Mouse (Mus musculus) limb, embryonic 12.5 days (tissue): ENCODE measurements around the gene Calm3. TPM values are rescaled to one million over a fixed set of nuclear protein-coding genes. Genes with fewer than 3 reads are reported as not detected.
A peak's percentile ranks its signal among the peaks of the same experiment; 100 is the strongest.

Experiments
- ATAC-seq: fragments of 200-750 bp; cut with Nextera tagmentation; 2 replicates; pipeline ENCODE4 v1.8.0; 2017; ENCODE audit warnings: low read depth, moderate TSS enrichment; ENCODE audit not compliant: insufficient number of reproducible peaks, insufficient read depth, low FRiP score, low TSS enrichment
- H3K27ac ChIP-seq: fragments of 300-500 bp; sonication (generic); 2 replicates; pipeline ENCODE4 v1.5.1; 2016; ENCODE audit warnings: mild to moderate bottlenecking, moderate library complexity
- H3K27me3 ChIP-seq: fragments of 300-500 bp; sonication (generic); 2 replicates; pipeline ENCODE4 v1.6.1; 2016; ENCODE audit warnings: mild to moderate bottlenecking, moderate library complexity
- H3K36me3 ChIP-seq: fragments of 300-500 bp; sonication (generic); 2 replicates; pipeline ENCODE4 v1.6.1; 2016; ENCODE audit warnings: mild to moderate bottlenecking, moderate library complexity
- H3K4me1 ChIP-seq: fragments of 300-500 bp; sonication (generic); replicated peaks from 2 replicates; pipeline ENCODE4 v1.6.1; 2016
- H3K4me2 ChIP-seq: fragments of 300-500 bp; sonication (generic); 2 replicates; pipeline ENCODE4 v1.6.1; 2016; ENCODE audit warnings: mild to moderate bottlenecking, moderate library complexity
- H3K4me3 ChIP-seq: fragments of 300-500 bp; sonication (generic); replicated peaks from 2 replicates; pipeline ENCODE4 v1.5.1; 2016; ENCODE audit warnings: mild to moderate bottlenecking
- H3K9ac ChIP-seq: fragments of 300-500 bp; sonication (generic); replicated peaks from 2 replicates; pipeline ENCODE4 v1.6.1; 2016; ENCODE audit warnings: mild to moderate bottlenecking, moderate library complexity
- H3K9me3 ChIP-seq: fragments of 300-500 bp; sonication (generic); 2 replicates; pipeline ENCODE4 v1.6.1; 2016; ENCODE audit warnings: mild to moderate bottlenecking, moderate library complexity
- WGBS: fragments of 180-500 bp; shearing (Covaris S2); methylation state at CpG from one replicate; pipeline ENCODE4 v1.1.7; 2016; 5-methylcytosine and 5-hydroxymethylcytosine counted together
- polyA plus RNA-seq: library from polyadenylated mRNA; unstranded; fragments of >200 nt; fragmentation: Nextera tagmentation; extraction: Ambion mirVana; gene quantifications from 2 replicates; pipeline ENCODE4 v1.2.1, GENCODE M21; 2016

The Calm3 gene
- polyA plus RNA-seq, 1 experiment from 2014 or later: 123 TPM

DNA sequence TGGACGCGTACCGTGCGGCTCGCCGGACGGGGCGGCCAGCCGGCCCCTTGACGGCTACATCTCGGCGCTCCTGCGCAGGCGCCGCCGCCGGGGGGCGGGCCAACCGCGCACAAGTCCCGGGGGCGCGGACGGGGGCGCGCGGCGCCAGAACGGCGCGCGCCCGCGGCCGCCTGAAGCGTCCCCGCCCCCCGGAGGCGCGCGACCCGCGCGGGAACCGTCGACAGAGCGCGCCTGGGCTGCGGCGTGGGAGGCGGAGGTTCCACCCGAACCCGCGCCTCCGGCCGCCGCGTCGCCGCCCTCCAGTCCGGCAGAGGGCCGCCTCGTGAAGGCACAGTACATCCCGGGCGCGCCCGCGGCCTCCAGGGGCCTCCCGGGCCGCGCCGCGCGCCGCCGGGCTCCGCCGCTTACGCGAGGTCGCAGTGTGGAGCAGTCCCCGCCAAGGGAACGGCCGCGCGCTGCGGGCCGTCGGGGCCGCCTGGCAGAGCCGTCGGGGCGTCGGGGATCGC lies 38.6 kb downstream of the Calm3 start:
- H3K9me3 ChIP-seq: peaks cover 26% of the 10 kb centered on the region
- peak overlapping the region; percentile 29 for H3K4me3 ChIP-seq
- peaks cover 87% of the 10 kb centered on the region for H3K36me3 ChIP-seq
- no peak overlapping the region for H3K9ac ChIP-seq
- no peak for ATAC-seq
- 22% methylated on average over 76 of the region's 95 CpGs for WGBS
- peak overlapping the region; percentile 36 for H3K4me2 ChIP-seq
- H3K27ac ChIP-seq: peak overlapping the region; percentile 41; the same call in 1 of the 2 replicates
- peaks cover 15% of the 10 kb centered on the region for H3K4me1 ChIP-seq
- peaks cover 17% of the 10 kb centered on the region; the same call in 1 of the 2 replicates for H3K27me3 ChIP-seq

GRCm38 (mm10) chr7:16884334-16884733 lies 39.6 kb downstream of the Calm3 start:
- H3K4me3 ChIP-seq: no peak overlapping the region
- peaks cover 26% of the 10 kb centered on the region for H3K9me3 ChIP-seq
- no peak for ATAC-seq
- 52% methylated on average over 4 of the region's 4 CpGs for WGBS
- peaks cover 88% of the 10 kb centered on the region for H3K36me3 ChIP-seq
- no peak overlapping the region for H3K4me2 ChIP-seq
- H3K9ac ChIP-seq: no peak overlapping the region
- H3K4me1 ChIP-seq: peaks cover 16% of the 10 kb centered on the region
- no peak overlapping the region for H3K27ac ChIP-seq
- H3K27me3 ChIP-seq: peaks cover 17% of the 10 kb centered on the region; the same call in 1 of the 2 replicates

DNA sequence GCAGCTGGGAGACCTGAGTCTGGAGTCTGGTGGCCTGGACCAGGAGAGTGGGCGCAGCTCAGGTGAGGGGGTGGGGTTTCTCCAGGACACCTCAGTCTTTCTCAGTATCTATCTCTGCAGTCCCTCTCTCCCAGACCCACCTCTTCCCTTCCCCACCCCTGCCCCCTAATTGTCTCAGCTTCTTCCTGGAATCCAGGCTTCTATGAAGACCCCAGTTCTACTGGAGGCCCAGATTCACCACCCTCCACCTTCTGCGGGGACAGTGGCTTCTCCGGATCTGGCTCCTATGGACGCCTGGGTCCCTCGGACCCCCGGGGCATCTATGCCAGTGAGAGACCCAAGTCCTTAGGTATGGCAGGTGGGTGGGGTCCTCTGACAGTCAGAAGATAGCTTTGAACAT lies 40.8 kb downstream of the Calm3 start:
- WGBS: 88% methylated on average over 6 of the region's 6 CpGs
- no peak overlapping the region for H3K9ac ChIP-seq

DNA sequence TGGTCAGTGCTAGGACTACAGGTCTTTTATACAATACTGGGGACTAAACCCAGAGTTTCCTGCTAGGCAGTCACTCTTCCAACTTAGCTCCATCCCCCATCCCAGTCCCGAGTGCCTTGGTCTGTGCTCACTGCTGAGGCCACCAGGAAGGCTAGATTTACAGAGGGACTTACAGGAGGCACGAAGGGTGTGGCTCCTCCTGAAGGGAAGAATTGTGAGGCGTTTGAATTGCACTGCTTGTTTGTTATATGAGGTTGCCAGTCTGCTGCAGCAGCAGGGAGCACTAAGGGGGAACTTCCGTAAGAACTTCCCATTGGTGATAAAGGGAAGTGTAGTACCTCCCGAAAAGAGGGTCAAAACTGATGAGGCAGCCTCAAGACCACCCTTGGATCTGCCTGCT lies 43.3 kb downstream of the Calm3 start:
- H3K9me3 ChIP-seq: peaks cover 17% of the 10 kb centered on the region
- ATAC-seq: no peak
- H3K4me3 ChIP-seq: 0 out of 2 replicates have a peak overlapping the region, but pooled peaks have one; percentile 9
- peak overlapping the region; percentile 95 for H3K27ac ChIP-seq
- 13% methylated on average over 5 of the region's 5 CpGs for WGBS
- peak overlapping the region; percentile 23; the same call in 1 of the 2 replicates for H3K9ac ChIP-seq
- peaks cover 66% of the 10 kb centered on the region for H3K36me3 ChIP-seq
- peaks cover 28% of the 10 kb centered on the region for H3K4me1 ChIP-seq
- H3K4me2 ChIP-seq: peak overlapping the region; percentile 39
- 0 out of 2 replicates have a peak, but pooled peaks cover 11% of the 10 kb centered on the region for H3K27me3 ChIP-seq

More for the DNA sequence above, 40.8 kb downstream of the Calm3 start:
- no peak overlapping the region for H3K4me3 ChIP-seq
- H3K4me1 ChIP-seq: peaks cover 22% of the 10 kb centered on the region
- no peak for ATAC-seq
- peaks cover 26% of the 10 kb centered on the region for H3K9me3 ChIP-seq
- H3K27ac ChIP-seq: no peak overlapping the region
- H3K36me3 ChIP-seq: peaks cover 88% of the 10 kb centered on the region
- peaks cover 17% of the 10 kb centered on the region; the same call in 1 of the 2 replicates for H3K27me3 ChIP-seq
- no peak overlapping the region for H3K4me2 ChIP-seq

GRCm38 (mm10) chr7:16879796-16880547 lies 43.9 kb downstream of the Calm3 start:
- Histone ChIP-seq H3K27me3 (0 out of 2 replicates have a peak, but pooled peaks cover 7% of the 10 kb centered on the region), H3K27ac (peak overlapping the region; percentile 95), H3K4me3 (0 out of 2 replicates have a peak overlapping the region, but pooled peaks have one; percentile 9), H3K9me3 (peaks cover 11% of the 10 kb centered on the region), H3K4me1 (peaks cover 28% of the 10 kb centered on the region), H3K36me3 (peaks cover 60% of the 10 kb centered on the region), H3K9ac (0 out of 2 replicates have a peak overlapping the region, but pooled peaks have one; percentile 18), H3K4me2 (peak overlapping the region; percentile 39)
- 17% methylated on average over 9 of the region's 9 CpGs for WGBS
- 0 out of 2 replicates have a peak, but pooled peaks have one; percentile 8 for ATAC-seq

DNA sequence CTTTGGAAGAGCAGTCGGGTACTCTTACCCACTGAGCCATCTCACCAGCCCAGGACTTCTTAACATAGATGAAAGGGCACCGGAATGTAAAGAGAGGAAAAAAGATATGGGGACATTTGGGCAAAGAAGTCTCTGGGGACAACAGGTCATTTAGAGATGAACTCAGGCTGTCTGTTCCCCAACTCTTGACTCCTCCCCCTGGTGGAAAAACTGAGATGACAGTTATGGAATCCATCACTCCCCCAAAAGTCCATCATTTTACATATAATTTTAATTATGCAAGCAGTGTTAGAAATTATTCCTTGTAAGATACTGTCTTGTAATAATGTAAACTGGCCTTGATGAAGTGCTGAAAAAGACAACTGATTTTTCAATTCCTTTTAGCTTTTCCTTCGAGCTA lies 46.2 kb downstream of the Calm3 start:
- Histone ChIP-seq H3K36me3 (peaks cover 37% of the 10 kb centered on the region), H3K9ac (no peak overlapping the region), H3K4me3 (no peak overlapping the region), H3K27me3 (no peaks in the 10 kb centered on the region), H3K4me2 (peak overlapping the region; percentile 83; the same call in 1 of the 2 replicates), H3K27ac (no peak overlapping the region), H3K9me3 (0 out of 2 replicates have a peak, but pooled peaks cover 5% of the 10 kb centered on the region), H3K4me1 (peaks cover 28% of the 10 kb centered on the region)
- 78% methylated on average over 3 of the region's 3 CpGs for WGBS
- ATAC-seq: no peak

GRCm38 (mm10) chr7:16876608-16877007 lies 47.3 kb downstream of the Calm3 start:
- Histone ChIP-seq H3K9ac (peak overlapping the region; percentile 92), H3K9me3 (no peaks in the 10 kb centered on the region), H3K36me3 (peaks cover 31% of the 10 kb centered on the region), H3K4me1 (peaks cover 28% of the 10 kb centered on the region), H3K27ac (peak overlapping the region; percentile 96), H3K27me3 (no peaks in the 10 kb centered on the region), H3K4me2 (peak overlapping the region; percentile 83), H3K4me3 (peak overlapping the region; percentile 88)
- 1% methylated on average over 13 of the region's 13 CpGs for WGBS
- ATAC-seq: peak; percentile 61

GRCm38 (mm10) chr7:16876006-16876405 lies 47.9 kb downstream of the Calm3 start:
- WGBS: 5% methylated on average over 11 of the region's 11 CpGs
- H3K9ac ChIP-seq: peak overlapping the region; percentile 92
- H3K4me2 ChIP-seq: peak overlapping the region; percentile 83
- ATAC-seq: no peak
- peak overlapping the region; percentile 88 for H3K4me3 ChIP-seq
- H3K27ac ChIP-seq: peak overlapping the region; percentile 96
- H3K27me3 ChIP-seq: no peaks in the 10 kb centered on the region
- peaks cover 31% of the 10 kb centered on the region for H3K36me3 ChIP-seq
- peaks cover 28% of the 10 kb centered on the region for H3K4me1 ChIP-seq
- no peaks in the 10 kb centered on the region for H3K9me3 ChIP-seq

- Histone ChIP-seq H3K9ac (peak overlapping the region; percentile 92), H3K9me3 (no peaks in the 10 kb centered on the region), H3K36me3 (peaks cover 32% of the 10 kb centered on the region), H3K4me2 (peak overlapping the region; percentile 83), H3K27me3 (no peaks in the 10 kb centered on the region), H3K4me1 (peaks cover 27% of the 10 kb centered on the region), H3K27ac (peak overlapping the region; percentile 96), H3K4me3 (peak overlapping the region; percentile 88)
- 0% methylated on average over 32 of the region's 42 CpGs for whole genome bisulfite sequencing
- no peak for ATAC-seq
Observed at GRCm38 (mm10) chr7:16875326-16875725, 48.6 kb downstream of the Calm3 start.

GRCm38 (mm10) chr7:16875310-16875325 lies 48.8 kb downstream of the Calm3 start, which contains the start of gene Dact3:
Gene Dact3, plus strand, starts transcription at chr7:16875317.
- Histone ChIP-seq H3K4me2 (peak within 1 kb of the TSS; percentile 83), H3K9me3 (no peaks in the 10 kb centered on the region), H3K27me3 (no peaks in the 10 kb centered on the region), H3K36me3 (peaks cover 32% of the 10 kb centered on the region), H3K27ac (peak within 1 kb of the TSS; percentile 96), H3K9ac (peak within 1 kb of the TSS; percentile 92), H3K4me1 (peaks cover 26% of the 10 kb centered on the region), H3K4me3 (peak within 1 kb of the TSS; percentile 88)
- 0% methylated on average over 1 of the region's 1 CpGs for WGBS
- ATAC-seq: no peak

DNA sequence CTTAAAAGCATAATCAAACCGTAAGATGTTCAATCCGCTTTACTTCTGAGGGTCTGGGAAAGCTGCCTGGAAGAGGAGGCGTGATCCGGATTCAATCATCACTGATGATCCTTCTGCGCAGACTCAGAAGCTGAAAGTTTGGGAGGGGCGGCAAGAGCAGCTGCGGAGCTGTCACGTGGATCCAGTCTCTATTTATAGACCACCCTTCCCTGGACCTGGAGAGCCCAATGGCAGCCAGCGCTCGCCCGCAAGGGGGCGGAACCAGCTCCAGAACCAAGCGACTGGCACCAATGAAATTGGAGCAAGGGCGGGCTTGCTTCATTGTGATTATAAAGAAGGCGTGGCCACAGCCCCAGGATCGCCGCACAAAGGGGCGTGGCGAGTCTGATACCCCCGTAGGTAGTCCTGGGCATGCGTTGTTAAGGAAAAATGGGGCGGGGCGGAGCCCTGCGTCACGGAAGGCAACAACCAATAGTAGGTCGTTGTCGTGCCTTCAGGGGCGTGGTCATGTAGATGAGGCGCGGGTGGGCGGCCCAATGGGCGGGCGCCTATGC lies 49.1 kb downstream of the Calm3 start:
- peak; percentile 92 for ATAC-seq
- H3K4me1 ChIP-seq: peaks cover 26% of the 10 kb centered on the region
- peak overlapping the region; percentile 96 for H3K27ac ChIP-seq
- peak overlapping the region; percentile 83 for H3K4me2 ChIP-seq
- under 1% methylated on average over 33 of the region's 33 CpGs for WGBS
- no peaks in the 10 kb centered on the region for H3K9me3 ChIP-seq
- peak overlapping the region; percentile 88 for H3K4me3 ChIP-seq
- peaks cover 35% of the 10 kb centered on the region for H3K36me3 ChIP-seq
- H3K27me3 ChIP-seq: no peaks in the 10 kb centered on the region
- H3K9ac ChIP-seq: peak overlapping the region; percentile 92
